Mouse (Mus musculus): ENCODE data around the gene Lamtor1.

Lamtor1 gene

GRCm38 (mm10) chr7:101905561-101906286 is at the start of gene Lamtor1:
TSS of gene Lamtor1 (plus strand) at chr7:101905904.
- DNase-seq: peak; percentile 99

GRCm38 (mm10) chr7:101857094-101857493 is 48.6 kb upstream of the Lamtor1 start, which contains the start of gene Folr2:
TSS of gene Folr2 (minus strand) at chr7:101857194.
- DNase-seq: no peak

GRCm38 (mm10) chr7:101858362-101858761 is 47.3 kb upstream of the Lamtor1 start:
- DNase-seq: no peak

- no peak for DNase-seq
Measured at GRCm38 (mm10) chr7:101860978-101861377, 44.7 kb upstream of the Lamtor1 start.

GRCm38 (mm10) chr7:101862291-101862690 is 43.4 kb upstream of the Lamtor1 start:
- DNase-seq: no peak

GRCm38 (mm10) chr7:101863415-101863814 is 42.3 kb upstream of the Lamtor1 start, which contains the start of gene Anapc15:
TSS of gene Anapc15 (plus strand) at chr7:101863715.
- no peak for DNase-seq

GRCm38 (mm10) chr7:101866491-101867265 is 39.0 kb upstream of the Lamtor1 start:
- DNase-seq: no peak

GRCm38 (mm10) chr7:101867482-101867881 is 38.2 kb upstream of the Lamtor1 start:
- DNase-seq: no peak

GRCm38 (mm10) chr7:101868241-101869162 is 37.2 kb upstream of the Lamtor1 start:
- DNase-seq: no peak

GRCm38 (mm10) chr7:101869163-101869500 is 36.6 kb upstream of the Lamtor1 start:
- DNase-seq: no peak

- DNase-seq: no peak
Measured at GRCm38 (mm10) chr7:101870629-101871028, 35.1 kb upstream of the Lamtor1 start, which contains the start of gene Folr1. TSS of gene Folr1 (minus strand) at chr7:101870788.

- DNase-seq: no peak
Measured at GRCm38 (mm10) chr7:101871296-101871695, 34.4 kb upstream of the Lamtor1 start.

- no peak for DNase-seq
Measured at GRCm38 (mm10) chr7:101875978-101876377, 29.7 kb upstream of the Lamtor1 start.

GRCm38 (mm10) chr7:101880855-101881254 is 24.8 kb upstream of the Lamtor1 start:
- no peak for DNase-seq

- no peak for DNase-seq
Measured at GRCm38 (mm10) chr7:101882413-101883154, 23.1 kb upstream of the Lamtor1 start.

GRCm38 (mm10) chr7:101884160-101884559 is 21.5 kb upstream of the Lamtor1 start:
- DNase-seq: no peak

- DNase-seq: no peak
Measured at GRCm38 (mm10) chr7:101886274-101886673, 19.4 kb upstream of the Lamtor1 start.

- DNase-seq: no peak
Measured at GRCm38 (mm10) chr7:101888460-101888859, 17.2 kb upstream of the Lamtor1 start.

- DNase-seq: no peak
Measured at GRCm38 (mm10) chr7:101895695-101896094, 10.0 kb upstream of the Lamtor1 start.

GRCm38 (mm10) chr7:101896104-101897066 is 9.3 kb upstream of the Lamtor1 start:
- peak; percentile 96 for DNase-seq

Measured in lung, postnatal 14 days (tissue).